Mouse (Mus musculus) forebrain, embryonic 15.5 days (tissue): ENCODE data around the gene Rps17. TPM values are rescaled to one million over a fixed set of nuclear protein-coding genes. Genes with fewer than 3 reads are reported as not detected.

ENCODE experiments used
- ATAC-seq: fragments of 200-750 bp; cut with Nextera tagmentation; replicated peaks from 2 replicates; pipeline ENCODE4 v1.8.0; 2017; ENCODE audit warnings: mild to moderate bottlenecking, moderate TSS enrichment, moderate library complexity
- H3K27ac ChIP-seq: fragments of 300-500 bp; sonication (generic); replicated peaks from 2 replicates; pipeline ENCODE4 v1.5.1; 2015; ENCODE audit warnings: mild to moderate bottlenecking, inconsistent platforms
- H3K27me3 ChIP-seq: fragments of 300-500 bp; sonication (generic); 2 replicates; pipeline ENCODE4 v1.6.1; 2015; ENCODE audit warnings: inconsistent platforms
- H3K36me3 ChIP-seq: fragments of 300-500 bp; sonication (generic); 2 replicates; pipeline ENCODE4 v1.6.1; 2015; ENCODE audit warnings: mild to moderate bottlenecking, inconsistent platforms
- H3K4me1 ChIP-seq: fragments of 300-500 bp; sonication (generic); 2 replicates; pipeline ENCODE4 v1.6.1; 2015; ENCODE audit warnings: inconsistent platforms
- H3K4me2 ChIP-seq: fragments of 300-500 bp; sonication (generic); replicated peaks from 2 replicates; pipeline ENCODE4 v1.6.1; 2015; ENCODE audit warnings: mild to moderate bottlenecking, inconsistent platforms
- H3K4me3 ChIP-seq: fragments of 300-500 bp; sonication (generic); 2 replicates; pipeline ENCODE4 v1.5.1; 2015; ENCODE audit warnings: mild to moderate bottlenecking, inconsistent platforms
- H3K9ac ChIP-seq: fragments of 300-500 bp; sonication (generic); replicated peaks from 2 replicates; pipeline ENCODE4 v1.6.1; 2015; ENCODE audit warnings: mild to moderate bottlenecking, inconsistent platforms
- H3K9me3 ChIP-seq: fragments of 300-500 bp; sonication (generic); 2 replicates; pipeline ENCODE4 v1.6.1; 2016; ENCODE audit warnings: inconsistent platforms
- WGBS: fragments of 180-500 bp; shearing (Covaris S2); methylation state at CpG from one replicate; pipeline ENCODE4 v1.1.7; 2015; ENCODE audit warnings: mixed read lengths; 5-methylcytosine and 5-hydroxymethylcytosine counted together
- polyA plus RNA-seq: library from polyadenylated mRNA; unstranded; fragments of >200 nt; fragmentation: Nextera tagmentation; extraction: Ambion mirVana; gene quantifications from 2 replicates; pipeline ENCODE4 v1.2.1, GENCODE M21; 2015

Rps17 gene
- polyA plus RNA-seq, 1 experiment from 2014 or later = 804 TPM

DNA sequence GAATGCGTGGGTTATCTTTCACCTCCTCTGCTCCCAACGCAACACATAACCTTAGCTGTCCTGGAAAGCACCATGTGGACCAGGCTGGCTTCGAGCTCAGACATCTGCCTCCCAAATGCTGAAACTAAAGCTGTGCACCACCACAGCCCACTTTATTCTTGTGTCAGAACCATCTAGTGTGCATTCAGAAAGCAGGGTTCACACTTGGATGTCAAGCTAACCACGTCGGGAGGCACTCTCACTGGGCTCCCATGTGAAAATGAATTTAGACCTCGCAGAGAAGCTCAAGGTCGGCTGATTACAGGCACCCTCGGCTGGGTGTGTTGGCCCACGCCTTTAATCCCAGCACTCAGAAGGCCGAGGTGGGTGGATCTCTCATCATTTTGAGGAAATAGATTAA, 1.2 kb downstream of the Rps17 start:
- peak overlapping the region; percentile 53 for H3K4me3 ChIP-seq
- peak overlapping the region; percentile 75 for H3K4me2 ChIP-seq
- 16% methylated on average over 10 of the region's 10 CpGs for WGBS
- no peak overlapping the region for H3K27ac ChIP-seq
- peak overlapping the region; percentile 71 for H3K9ac ChIP-seq
- no peaks in the 10 kb centered on the region for H3K9me3 ChIP-seq
- peaks cover 25% of the 10 kb centered on the region for H3K4me1 ChIP-seq
- no peak for ATAC-seq
- H3K27me3 ChIP-seq = no peaks in the 10 kb centered on the region
- peaks cover 41% of the 10 kb centered on the region for H3K36me3 ChIP-seq

DNA sequence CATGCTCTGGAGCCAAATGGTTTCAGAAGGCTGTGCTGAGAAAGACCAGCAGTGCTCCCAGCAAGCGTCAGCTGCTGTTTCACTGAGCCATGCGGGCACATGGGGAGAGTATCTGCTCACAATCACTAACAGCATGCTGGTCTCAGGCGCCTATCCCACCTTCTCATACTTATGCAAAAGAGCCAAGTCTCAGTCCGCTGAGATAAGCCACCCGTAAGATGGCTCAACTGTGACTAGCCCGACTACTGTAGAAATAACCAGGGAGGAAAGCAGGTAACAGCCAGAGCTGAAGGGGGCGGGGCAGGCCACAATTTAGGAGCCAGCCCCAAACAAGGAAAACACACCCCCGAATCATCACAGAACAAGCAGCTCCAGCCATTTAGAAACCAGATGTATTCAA, 1.7 kb downstream of the Rps17 start:
- 47% methylated on average over 8 of the region's 8 CpGs for whole genome bisulfite sequencing
- Histone ChIP-seq H3K27me3 (no peaks in the 10 kb centered on the region), H3K4me1 (peaks cover 25% of the 10 kb centered on the region), H3K9me3 (no peaks in the 10 kb centered on the region), H3K27ac (no peak overlapping the region), H3K9ac (peak overlapping the region; percentile 71), H3K36me3 (peaks cover 44% of the 10 kb centered on the region), H3K4me2 (peak overlapping the region; percentile 75), H3K4me3 (peak overlapping the region; percentile 53)
- no peak for ATAC-seq

DNA sequence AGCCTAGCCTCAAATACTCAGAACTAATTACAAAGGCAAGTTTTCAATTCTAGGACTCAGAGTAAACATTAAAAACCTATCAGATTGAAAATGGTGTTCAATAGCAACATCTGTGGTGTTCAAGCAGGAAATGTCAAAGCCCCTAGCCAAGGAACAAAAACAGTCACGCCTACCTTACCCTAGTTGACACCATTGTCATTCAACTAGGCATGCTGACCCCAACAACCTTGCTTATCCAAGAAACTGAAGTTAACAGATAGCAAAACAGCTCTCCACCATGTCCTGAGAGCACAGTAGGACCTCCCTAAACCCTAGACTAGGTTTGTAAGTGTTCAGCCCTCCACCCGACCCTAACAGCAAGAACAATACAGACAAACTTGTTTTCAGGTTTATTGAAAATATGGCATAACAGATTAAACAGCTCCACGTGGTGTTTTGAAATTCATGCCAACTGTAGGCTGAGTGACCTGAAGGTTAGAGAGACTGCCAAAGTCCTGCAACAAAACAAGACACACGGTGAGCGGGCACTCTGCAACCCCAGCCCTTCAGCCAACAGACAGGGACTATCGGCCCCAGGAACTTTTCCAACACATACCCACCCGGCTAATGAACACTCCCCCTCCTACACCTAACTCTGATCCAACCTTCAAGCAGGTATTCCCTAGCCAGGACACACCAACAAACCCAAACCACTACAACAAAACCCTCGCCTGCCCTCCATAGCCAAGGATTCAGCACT, 2.5 kb downstream of the Rps17 start:
- Histone ChIP-seq H3K9ac (peak overlapping the region; percentile 71; the same call in 1 of the 2 replicates), H3K27me3 (no peaks in the 10 kb centered on the region), H3K4me3 (peak overlapping the region; percentile 53), H3K36me3 (peaks cover 47% of the 10 kb centered on the region), H3K4me2 (peak overlapping the region; percentile 75), H3K9me3 (no peaks in the 10 kb centered on the region), H3K4me1 (peaks cover 25% of the 10 kb centered on the region), H3K27ac (no peak overlapping the region)
- no peak for ATAC-seq
- 72% methylated on average over 8 of the region's 8 CpGs for WGBS

DNA sequence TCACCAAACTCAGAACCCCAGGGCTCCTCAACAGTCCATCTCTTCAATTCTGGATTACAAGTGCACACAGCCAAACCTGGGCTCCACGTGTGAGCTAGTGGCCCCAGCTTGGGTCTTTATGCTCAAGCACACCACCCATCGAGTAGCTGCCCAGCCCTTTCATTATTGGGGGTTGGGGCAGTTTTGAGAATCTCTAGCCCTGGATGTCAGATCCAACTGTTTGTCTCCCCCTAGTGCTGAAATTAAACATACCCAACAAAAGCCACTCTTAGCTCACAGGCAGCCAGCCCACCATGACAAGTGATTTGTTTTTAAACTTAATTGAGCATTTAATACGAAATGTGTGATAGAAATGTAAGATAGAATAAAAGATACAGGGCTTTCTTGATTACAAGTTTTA, 3.5 kb downstream of the Rps17 start:
- ATAC-seq = no peak
- H3K4me1 ChIP-seq = peaks cover 25% of the 10 kb centered on the region
- 49% methylated on average over 3 of the region's 3 CpGs for WGBS

GRCm38 (mm10) chr7:81339783-81340182, 5.3 kb downstream of the Rps17 start:
- 83% methylated on average over 4 of the region's 4 CpGs for WGBS
- Histone ChIP-seq H3K27me3 (no peaks in the 10 kb centered on the region), H3K4me1 (peaks cover 28% of the 10 kb centered on the region), H3K36me3 (peaks cover 47% of the 10 kb centered on the region), H3K27ac (no peak overlapping the region), H3K9me3 (no peaks in the 10 kb centered on the region), H3K4me3 (no peak overlapping the region), H3K4me2 (no peak overlapping the region), H3K9ac (no peak overlapping the region)
- no peak for ATAC-seq

More for the DNA sequence above, 3.5 kb downstream of the Rps17 start:
- Histone ChIP-seq H3K27me3 (no peaks in the 10 kb centered on the region), H3K4me2 (no peak overlapping the region), H3K36me3 (peaks cover 47% of the 10 kb centered on the region), H3K9me3 (no peaks in the 10 kb centered on the region), H3K4me3 (no peak overlapping the region), H3K27ac (no peak overlapping the region), H3K9ac (no peak overlapping the region)

DNA sequence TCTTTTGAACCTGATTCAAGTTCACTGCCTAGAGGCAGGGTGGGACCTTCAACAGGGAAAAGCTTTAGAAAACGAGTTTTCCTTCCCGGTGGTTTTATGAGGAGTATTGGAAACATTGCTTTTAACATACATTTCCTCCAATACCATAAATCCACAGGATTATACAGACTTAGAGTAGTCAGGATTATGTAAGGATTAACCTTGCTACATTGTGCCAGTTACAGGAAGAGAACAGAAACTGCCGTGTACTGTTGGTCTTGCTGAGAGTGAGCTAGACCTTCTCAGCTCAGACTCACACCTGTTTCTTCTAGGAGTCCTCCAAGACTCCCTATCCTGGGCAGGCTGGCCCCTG, 6.6 kb downstream of the Rps17 start:
- no peaks in the 10 kb centered on the region for H3K27me3 ChIP-seq
- H3K27ac ChIP-seq = no peak overlapping the region
- no peak for ATAC-seq
- no peak overlapping the region for H3K4me3 ChIP-seq
- peaks cover 20% of the 10 kb centered on the region for H3K4me1 ChIP-seq
- H3K36me3 ChIP-seq = peaks cover 46% of the 10 kb centered on the region
- no peak overlapping the region for H3K4me2 ChIP-seq
- no peak overlapping the region for H3K9ac ChIP-seq
- WGBS = 85% methylated on average over 3 of the region's 3 CpGs
- H3K9me3 ChIP-seq = no peaks in the 10 kb centered on the region

DNA sequence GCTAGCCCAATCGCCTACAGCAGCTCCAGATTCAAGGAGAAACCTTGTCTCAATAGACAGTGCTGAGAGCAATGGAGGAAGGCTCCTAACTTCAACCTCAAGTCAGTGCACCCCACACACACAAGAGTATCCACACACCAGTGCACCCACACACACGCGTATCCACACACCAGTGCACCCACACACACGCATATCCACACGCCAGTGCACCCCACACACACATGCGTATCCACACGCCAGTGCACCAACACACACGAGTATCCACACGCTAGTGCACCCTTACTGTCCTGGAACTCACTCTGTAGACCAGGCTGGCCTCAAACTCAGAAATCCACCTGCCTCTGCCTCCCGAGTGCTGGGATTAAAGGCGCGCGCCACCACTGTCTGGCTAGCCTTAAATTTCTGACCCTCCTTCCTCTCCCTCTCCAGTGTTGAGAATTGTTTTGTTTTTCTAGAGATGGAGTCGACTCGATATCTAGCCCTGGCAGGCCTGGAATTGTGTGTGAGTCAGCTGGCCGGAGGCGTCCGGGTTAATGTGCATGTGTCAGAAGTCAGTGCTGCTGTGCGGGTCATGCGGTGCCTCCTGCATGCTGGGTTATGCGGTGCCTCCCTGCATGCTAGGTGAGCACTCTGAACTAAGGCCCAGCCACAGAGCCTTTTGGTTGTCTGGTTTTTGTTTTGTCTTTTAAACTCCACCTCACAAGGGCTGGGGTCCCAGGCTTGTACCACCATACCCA, 7.1 kb downstream of the Rps17 start:
- 93% methylated on average over 21 of the region's 21 CpGs for WGBS
- Histone ChIP-seq H3K36me3 (peaks cover 42% of the 10 kb centered on the region), H3K27me3 (no peaks in the 10 kb centered on the region), H3K4me2 (no peak overlapping the region), H3K9me3 (no peaks in the 10 kb centered on the region), H3K9ac (no peak overlapping the region), H3K4me1 (peaks cover 15% of the 10 kb centered on the region), H3K4me3 (no peak overlapping the region), H3K27ac (no peak overlapping the region)
- ATAC-seq = no peak

GRCm38 (mm10) chr7:81336432-81336786, 8.6 kb downstream of the Rps17 start:
- Histone ChIP-seq H3K27ac (no peak overlapping the region), H3K4me3 (no peak overlapping the region), H3K9me3 (no peaks in the 10 kb centered on the region), H3K4me1 (peaks cover 3% of the 10 kb centered on the region; the same call in 1 of the 2 replicates), H3K4me2 (no peak overlapping the region), H3K27me3 (no peaks in the 10 kb centered on the region), H3K9ac (no peak overlapping the region), H3K36me3 (peaks cover 37% of the 10 kb centered on the region)
- whole genome bisulfite sequencing = 30% methylated on average over 8 of the region's 8 CpGs
- ATAC-seq = no peak

GRCm38 (mm10) chr7:81335705-81336431, 9.2 kb downstream of the Rps17 start:
- H3K4me1 ChIP-seq = peaks cover 3% of the 10 kb centered on the region; the same call in 1 of the 2 replicates
- H3K9me3 ChIP-seq = no peaks in the 10 kb centered on the region
- no peak overlapping the region for H3K4me3 ChIP-seq
- peaks cover 31% of the 10 kb centered on the region for H3K36me3 ChIP-seq
- WGBS = 49% methylated on average over 18 of the region's 18 CpGs
- H3K27me3 ChIP-seq = no peaks in the 10 kb centered on the region
- no peak overlapping the region for H3K27ac ChIP-seq
- H3K9ac ChIP-seq = no peak overlapping the region
- no peak overlapping the region for H3K4me2 ChIP-seq
- ATAC-seq = 0 out of 2 replicates have a peak, but pooled peaks have one; percentile 11

DNA sequence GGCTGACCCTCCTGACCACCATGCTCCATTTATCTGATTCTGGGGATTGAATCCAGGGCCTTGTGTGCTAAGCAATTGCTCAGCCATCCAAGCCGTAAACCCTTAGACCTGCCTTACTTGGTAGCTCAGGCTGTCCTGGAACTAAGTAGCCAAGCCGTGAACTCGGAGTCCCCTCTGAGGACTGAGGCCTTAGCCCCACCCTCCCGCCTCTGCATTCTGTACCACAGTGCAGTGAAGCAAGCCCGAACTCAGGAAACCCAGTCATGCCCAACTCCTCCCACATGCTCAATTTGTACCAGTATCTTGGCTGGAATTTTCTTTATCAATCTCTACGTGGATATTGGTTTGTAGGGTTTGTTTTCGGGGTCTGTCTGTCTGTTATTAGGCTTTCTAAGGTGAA, 13.2 kb downstream of the Rps17 start:
- Histone ChIP-seq H3K4me1 (peaks cover 3% of the 10 kb centered on the region; the same call in 1 of the 2 replicates), H3K4me2 (no peak overlapping the region), H3K9me3 (no peaks in the 10 kb centered on the region), H3K27ac (no peak overlapping the region), H3K27me3 (no peaks in the 10 kb centered on the region), H3K9ac (no peak overlapping the region), H3K36me3 (peaks cover 10% of the 10 kb centered on the region), H3K4me3 (no peak overlapping the region)
- 81% methylated on average over 7 of the region's 7 CpGs for WGBS
- ATAC-seq = no peak

DNA sequence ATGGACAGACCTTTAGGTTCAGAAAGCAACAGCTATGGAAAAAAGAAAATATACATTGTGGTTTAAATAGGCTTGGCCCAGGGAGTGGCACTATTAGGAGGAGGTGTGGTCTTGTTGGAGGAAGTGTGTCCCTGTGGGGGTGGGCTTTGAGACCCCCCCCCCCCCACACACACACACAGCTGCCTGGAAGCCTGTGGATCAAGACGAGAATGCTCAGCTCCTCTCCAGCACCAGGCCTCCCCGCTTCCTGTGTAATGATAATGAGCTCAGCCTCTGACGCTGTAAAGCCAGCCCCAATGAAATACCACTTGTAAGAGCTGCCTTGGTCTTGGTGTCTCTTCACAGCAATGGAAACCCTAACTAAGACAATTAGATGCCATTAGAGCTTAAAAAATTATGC, 14.3 kb downstream of the Rps17 start:
- no peaks in the 10 kb centered on the region for H3K9me3 ChIP-seq
- no peak overlapping the region for H3K4me3 ChIP-seq
- H3K4me1 ChIP-seq = no peaks in the 10 kb centered on the region
- WGBS = 29% methylated on average over 3 of the region's 3 CpGs
- no peak for ATAC-seq
- H3K4me2 ChIP-seq = no peak overlapping the region
- no peak overlapping the region for H3K9ac ChIP-seq
- no peak overlapping the region for H3K27ac ChIP-seq
- peaks cover 10% of the 10 kb centered on the region for H3K36me3 ChIP-seq
- no peaks in the 10 kb centered on the region for H3K27me3 ChIP-seq

- no peak overlapping the region for H3K4me3 ChIP-seq
- no peaks in the 10 kb centered on the region for H3K27me3 ChIP-seq
- H3K4me1 ChIP-seq = no peaks in the 10 kb centered on the region
- no peak for ATAC-seq
- no peak overlapping the region for H3K27ac ChIP-seq
- H3K9me3 ChIP-seq = no peaks in the 10 kb centered on the region
- H3K36me3 ChIP-seq = peaks cover 5% of the 10 kb centered on the region
- H3K9ac ChIP-seq = no peak overlapping the region
- 87% methylated on average over 10 of the region's 10 CpGs for WGBS
- no peak overlapping the region for H3K4me2 ChIP-seq
Measured at GRCm38 (mm10) chr7:81327661-81328060, 17.4 kb downstream of the Rps17 start.
